Mouse (Mus musculus): ENCODE results near the gene Sntg2.

GRCm38 (mm10) chr12:30216762-30217441 is 156.3 kb downstream of the Sntg2 start:
- TF ChIP-seq POLR2A (IDR thresholded peaks at IDR 0.05; ENCODE audit: low read depth, low read length) (no peak), MAFK (IDR thresholded peaks at IDR 0.05; ENCODE audit: insufficient replicate concordance, low read length) (no peak), EP300 (IDR thresholded peaks at IDR 0.05; ENCODE audit: low read length) (no peak), MAZ (IDR thresholded peaks at IDR 0.05; ENCODE audit: low read depth, low read length) (no peak), CTCF (conservative IDR thresholded peaks at IDR 0.05 in 1 of 2, IDR thresholded peaks at IDR 0.05 in 1 of 2; ENCODE audit: low read depth in 2 of 2, low read length in 2 of 2) (no peak), MAX (IDR thresholded peaks at IDR 0.05; ENCODE audit: low read length) (no peak), POLR2AphosphoS2 (IDR thresholded peaks at IDR 0.05; ENCODE audit: low read depth, low read length) (no peak)

Measured in CH12.LX (cell line).